Mouse (Mus musculus): Measurements from ENCODE around the gene Emp1.

Emp1 gene

GRCm38 (mm10) chr6:135407323-135407722 is 45.0 kb downstream of the Emp1 start:
- DNase-seq (ENCODE audit: low spot score in 2 of 2), result no peak

- no peak for DNase-seq (ENCODE audit: low spot score in 2 of 2)
These were observed 49.5 kb downstream of the Emp1 start for GRCm38 (mm10) chr6:135411712-135412319.

- no peak for DNase-seq (ENCODE audit: low spot score in 2 of 2)
These were observed 50.3 kb downstream of the Emp1 start for GRCm38 (mm10) chr6:135412649-135413048.

GRCm38 (mm10) chr6:135417459-135417858 is 55.1 kb downstream of the Emp1 start:
- DNase-seq (ENCODE audit: low spot score in 2 of 2), result peak; percentile 47 to 68

- no peak for DNase-seq (ENCODE audit: low spot score in 2 of 2)
These were observed 56.0 kb downstream of the Emp1 start for GRCm38 (mm10) chr6:135418223-135418824.

GRCm38 (mm10) chr6:135428246-135428645 is 65.9 kb downstream of the Emp1 start:
- DNase-seq (ENCODE audit: low spot score in 2 of 2), result no peak

- no peak for DNase-seq (ENCODE audit: low spot score in 2 of 2)
These were observed 67.0 kb downstream of the Emp1 start for GRCm38 (mm10) chr6:135429268-135429909.

GRCm38 (mm10) chr6:135430441-135430970 is 68.2 kb downstream of the Emp1 start:
- no peak for DNase-seq (ENCODE audit: low spot score in 2 of 2)

Data from right cerebral cortex, postnatal 10 days (tissue).